Mouse (Mus musculus) small intestine, adult 10 weeks (tissue): Measurements from ENCODE around the gene Atp2a3. TPM values are rescaled to one million over a fixed set of nuclear protein-coding genes. Genes with fewer than 3 reads are reported as not detected.

Experiments used
- polyA plus RNA-seq: library from polyadenylated mRNA; stranded (reverse); fragments of 350-450 nt; fragmentation: Illumina TruSeq; extraction: RNeasy Lipid Tissue Mini Kit (QIAGEN cat#74804); gene quantifications from one replicate; pipeline ENCODE4 v1.2.3, GENCODE M21; 2014; ENCODE audit warnings: low replicate concordance

Gene Atp2a3
- polyA plus RNA-seq: 23.9 TPM

DNA sequence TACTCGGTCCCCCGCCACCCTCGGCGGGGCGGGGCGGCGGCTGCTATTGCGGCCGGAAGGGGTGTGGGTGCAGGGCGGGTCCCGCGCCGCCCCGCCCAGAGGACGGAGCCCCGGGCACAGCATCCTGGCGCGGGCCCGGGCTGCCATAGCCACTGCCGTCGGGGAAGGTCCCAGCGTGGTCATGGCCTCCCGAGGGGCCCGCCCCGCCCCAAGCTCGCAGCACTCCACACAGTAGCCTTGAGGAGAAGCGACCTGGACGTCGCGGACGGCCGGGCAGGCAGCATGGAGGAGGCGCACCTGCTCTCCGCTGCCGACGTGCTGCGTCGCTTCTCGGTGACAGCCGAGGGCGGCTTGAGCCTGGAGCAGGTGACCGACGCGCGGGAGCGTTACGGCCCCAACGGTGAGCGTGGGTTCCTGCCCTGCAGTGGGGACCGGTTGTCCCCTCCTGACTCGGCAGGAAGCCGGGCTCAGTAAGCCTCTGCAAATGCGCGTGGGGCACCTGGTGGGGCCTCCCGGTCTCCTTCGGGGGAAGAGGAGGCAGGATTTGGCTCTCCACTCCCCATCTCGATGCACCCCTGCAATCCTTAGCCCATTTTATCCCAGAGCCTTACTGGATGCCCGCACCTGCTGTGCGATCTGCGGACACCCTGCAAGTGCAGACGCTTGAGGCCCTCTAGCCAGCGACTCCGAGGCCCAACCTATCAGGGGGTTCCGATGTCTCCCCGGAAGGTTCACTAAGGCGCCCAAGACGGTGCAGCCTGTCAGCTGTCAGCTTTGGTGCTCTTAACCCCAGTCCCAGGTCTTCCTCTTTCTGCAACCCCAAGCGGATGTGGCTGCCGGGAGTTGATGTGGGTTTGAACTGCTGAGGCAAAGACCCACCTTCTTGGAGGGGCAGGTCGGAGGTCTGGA is at the start of gene Atp2a3:
Gene Atp2a3, plus strand, starts transcription at position 98 of the 909 bp plus-strand sequence.

DNA sequence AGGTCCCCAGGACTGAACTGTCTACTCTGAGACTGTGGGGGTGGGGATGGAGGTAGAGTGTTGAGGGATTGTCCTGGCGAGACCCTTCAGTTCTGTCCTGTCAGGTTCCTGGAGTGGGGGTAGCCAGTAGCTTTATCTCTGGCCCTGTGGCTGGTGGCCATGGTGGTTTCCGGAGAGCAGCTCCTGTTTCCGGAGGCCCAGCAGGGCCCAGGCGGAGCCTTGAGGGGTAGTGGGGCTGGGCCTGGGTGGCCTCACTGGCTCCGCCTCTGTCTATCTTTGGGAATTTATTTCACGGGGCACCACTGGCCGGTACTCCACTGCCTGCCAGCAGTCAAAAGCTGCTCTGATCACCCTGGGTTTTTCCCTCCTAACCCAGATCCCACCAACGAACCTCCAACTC is 37.8 kb downstream of the Atp2a3 start, which contains the start of gene P2rx1:
Gene P2rx1, plus strand, starts transcription at position 333 of the 400 bp plus-strand sequence.

GRCm38 (mm10) chr11:73018471-73019146 is 57.6 kb downstream of the Atp2a3 start, which contains the start of gene Camkk1:
TSS of gene Camkk1 (plus strand) at chr11:73019008.

Other genes starting within 250 kb of the Atp2a3 start
- gene Cyb5d2, start 165.0 kb upstream of the Atp2a3 start, polyA plus RNA-seq: 10.0 TPM
- gene Zzef1, start 164.9 kb upstream of the Atp2a3 start, polyA plus RNA-seq: 38.1 TPM
- gene P2rx1, start 37.9 kb downstream of the Atp2a3 start, polyA plus RNA-seq: 0.93 TPM
- 0.33 TPM for gene Camkk1, start 57.8 kb downstream of the Atp2a3 start, polyA plus RNA-seq
- gene Ncbp3, start 86.6 kb downstream of the Atp2a3 start, polyA plus RNA-seq: 6.5 TPM
- 4.9 TPM for gene Itgae, start 129.4 kb downstream of the Atp2a3 start, polyA plus RNA-seq
- gene Haspin, start 177.1 kb downstream of the Atp2a3 start, polyA plus RNA-seq: 6.0 TPM
- not detected for gene P2rx5, start 199.3 kb downstream of the Atp2a3 start, polyA plus RNA-seq
- 23.2 TPM for gene Emc6, start 215.9 kb downstream of the Atp2a3 start, polyA plus RNA-seq
- gene Tax1bp3, start 215.9 kb downstream of the Atp2a3 start, polyA plus RNA-seq: 62.9 TPM
- 12.0 TPM for gene Ctns, start 237.9 kb downstream of the Atp2a3 start, polyA plus RNA-seq
- 10.2 TPM for gene Shpk, start 238.3 kb downstream of the Atp2a3 start, polyA plus RNA-seq